Mouse (Mus musculus) bone marrow, adult 2 months (tissue): ENCODE results near the gene Rassf10.

Experiments
- CTCF ChIP-seq: fragments of 200-500 bp; IDR thresholded peaks from 2 replicates; pipeline ENCODE4 v1.5.1; 2011; ENCODE audit warnings: low read length, control low read depth; ENCODE audit not compliant: control insufficient read depth, insufficient read depth
- POLR2A ChIP-seq: fragments of 200-500 bp; IDR thresholded peaks from 2 replicates; pipeline ENCODE4 v1.6.1; 2011; ENCODE audit warnings: low read depth, mild to moderate bottlenecking, control low read depth, low read length, borderline replicate concordance; ENCODE audit not compliant: control insufficient read depth

- TF ChIP-seq CTCF (no peak), POLR2A (no peak)
Measured at GRCm38 (mm10) chr7:112917613-112918278, 36.0 kb upstream of the Rassf10 start.
